Mouse (Mus musculus) MEL (cell line): ENCODE measurements around the gene Afap1l2. TPM values are rescaled to one million over a fixed set of nuclear protein-coding genes. Genes with fewer than 3 reads are reported as not detected.

Experiments
- DNase-seq: peaks from one replicate; pipeline ENCODE4 v3.0.0; 2011; ENCODE audit warnings: low read depth, low spot score
- H3K27ac ChIP-seq: 2 replicates; pipeline ENCODE4 v1.5.1; 2012; ENCODE audit warnings: low read depth, mild to moderate bottlenecking, control low read depth, low read length, moderate library complexity; ENCODE audit not compliant: control insufficient read depth
- H3K27me3 ChIP-seq, 2 experiments: fragments of 150-350 bp in 1 of 2; sonication (generic) in 1 of 2; 2 replicates each; pipeline ENCODE4 v1.6.1; 2012; ENCODE audit warnings: low read length in 2 of 2, mild to moderate bottlenecking in 2 of 2, improper control_type of control experiment in 1 of 2, moderate library complexity in 1 of 2; ENCODE audit not compliant: insufficient read depth in 2 of 2, control insufficient read depth in 1 of 2
- H3K36me3 ChIP-seq, 2 experiments: 2 replicates each; pipeline ENCODE4 v1.6.1; 2012 to 2014; ENCODE audit warnings: low read length in 2 of 2, improper control_type of control experiment in 1 of 2, inconsistent platforms in 1 of 2, mild to moderate bottlenecking in 1 of 2; ENCODE audit not compliant: insufficient read depth in 2 of 2, control insufficient read depth in 1 of 2
- H3K4me1 ChIP-seq, 2 experiments: fragments of 150-350 bp in 1 of 2; sonication (generic) in 1 of 2; 2 replicates each; pipeline ENCODE4 v1.6.1; 2012; ENCODE audit warnings: low read length in 2 of 2, improper control_type of control experiment in 1 of 2, mild to moderate bottlenecking in 1 of 2; ENCODE audit not compliant: insufficient read depth in 2 of 2, control insufficient read depth in 1 of 2
- H3K4me3 ChIP-seq, 2 experiments: fragments of 150-350 bp in 1 of 2; sonication (generic) in 1 of 2; 2 replicates each; pipeline ENCODE4 v1.5.1; 2012; ENCODE audit warnings: low read depth in 2 of 2, low read length in 2 of 2, mild to moderate bottlenecking in 2 of 2, moderate library complexity in 2 of 2, control low read depth in 1 of 2, improper control_type of control experiment in 1 of 2; ENCODE audit not compliant: control insufficient read depth in 1 of 2, insufficient read depth in 1 of 2
- H3K79me2 ChIP-seq: 2 replicates; pipeline ENCODE4 v1.6.1; 2012; ENCODE audit warnings: mild to moderate bottlenecking, low read length, moderate library complexity; ENCODE audit not compliant: control insufficient read depth, poor library complexity, insufficient read depth
- H3K9ac ChIP-seq: 2 replicates; pipeline ENCODE4 v1.6.1; 2012; ENCODE audit warnings: low read depth, mild to moderate bottlenecking, control low read depth, low read length, moderate library complexity; ENCODE audit not compliant: control insufficient read depth, poor library complexity, severe bottlenecking
- H3K9me3 ChIP-seq: fragments of 150-350 bp; sonication (generic); replicated peaks from 2 replicates; pipeline ENCODE4 v1.6.1; 2012; ENCODE audit warnings: mild to moderate bottlenecking, low read length, improper control_type of control experiment, moderate library complexity; ENCODE audit not compliant: insufficient read depth
- BHLHE40 ChIP-seq: IDR thresholded peaks from 2 replicates; pipeline ENCODE4 v1.6.1; 2012; ENCODE audit warnings: low read depth, mild to moderate bottlenecking, inconsistent platforms, low read length, improper control_type of control experiment, borderline replicate concordance
- CHD2 ChIP-seq: IDR thresholded peaks from 2 replicates; pipeline ENCODE4 v1.6.1; 2011; ENCODE audit warnings: low read length, improper control_type of control experiment
- EP300 ChIP-seq, 2 experiments: IDR thresholded peaks; 2 replicates each; pipeline ENCODE4 v1.6.1; 2011; ENCODE audit warnings: improper control_type of control experiment in 2 of 2, low read length in 2 of 2, low read depth in 1 of 2, mild to moderate bottlenecking in 1 of 2
- GABPA ChIP-seq: IDR thresholded peaks from 2 replicates; pipeline ENCODE4 v1.6.1; 2012; ENCODE audit warnings: low read depth, mild to moderate bottlenecking, inconsistent platforms, low read length, improper control_type of control experiment, moderate library complexity
- GATA1 ChIP-seq: IDR thresholded peaks from 2 replicates; pipeline ENCODE4 v1.6.1; 2011; ENCODE audit warnings: low read depth, low read length, improper control_type of control experiment
- HCFC1 ChIP-seq: IDR thresholded peaks from 2 replicates; pipeline ENCODE4 v1.6.1; 2012; ENCODE audit warnings: low read depth, mild to moderate bottlenecking, inconsistent platforms, low read length, improper control_type of control experiment, moderate library complexity
- JUND ChIP-seq: IDR thresholded peaks from 2 replicates; pipeline ENCODE4 v1.6.1; 2011; ENCODE audit warnings: low read depth, mild to moderate bottlenecking, improper control_type of control experiment, low read length
- KAT2A ChIP-seq: conservative IDR thresholded peaks from 2 replicates; pipeline ENCODE4 v1.6.1; 2012; ENCODE audit warnings: low read depth, low read length, improper control_type of control experiment, inconsistent platforms
- MYC ChIP-seq: IDR thresholded peaks from 2 replicates; pipeline ENCODE4 v1.6.1; 2011; ENCODE audit warnings: low read depth, mild to moderate bottlenecking, low read length, improper control_type of control experiment, moderate library complexity
- NELFE ChIP-seq: IDR thresholded peaks from 2 replicates; pipeline ENCODE4 v1.6.1; 2011; ENCODE audit warnings: low read depth, low read length, improper control_type of control experiment
- POLR2AphosphoS2 ChIP-seq: IDR thresholded peaks from 2 replicates; pipeline ENCODE4 v1.6.1; 2011; ENCODE audit warnings: low read length, improper control_type of control experiment
- POLR2AphosphoS5 ChIP-seq: IDR thresholded peaks from 2 replicates; pipeline ENCODE4 v1.6.1; 2012; ENCODE audit warnings: low read depth, borderline replicate concordance, mild to moderate bottlenecking, inconsistent platforms, low read length, moderate library complexity, mixed read lengths
- SIN3A ChIP-seq: IDR thresholded peaks from 2 replicates; pipeline ENCODE4 v1.6.1; 2012; ENCODE audit warnings: low read length, improper control_type of control experiment, inconsistent platforms
- SMC3 ChIP-seq: IDR thresholded peaks from 2 replicates; pipeline ENCODE4 v1.6.1; 2011; ENCODE audit warnings: low read depth, low read length, improper control_type of control experiment
- TAL1 ChIP-seq: IDR thresholded peaks from 2 replicates; pipeline ENCODE4 v1.6.1; 2012; ENCODE audit warnings: mild to moderate bottlenecking, inconsistent platforms, low read length, moderate library complexity, mixed read lengths
- TCF12 ChIP-seq: IDR thresholded peaks from 2 replicates; pipeline ENCODE4 v1.6.1; 2014; ENCODE audit warnings: low read depth, mild to moderate bottlenecking, inconsistent platforms, low read length, improper control_type of control experiment, moderate library complexity
- ZMIZ1 ChIP-seq: IDR thresholded peaks from 2 replicates; pipeline ENCODE4 v1.6.1; 2012; ENCODE audit warnings: low read depth, mild to moderate bottlenecking, inconsistent platforms, low read length, improper control_type of control experiment, moderate library complexity
- ZNF384 ChIP-seq: IDR thresholded peaks from 2 replicates; pipeline ENCODE4 v1.6.1; 2012; ENCODE audit warnings: low read depth, mild to moderate bottlenecking, inconsistent platforms, low read length, improper control_type of control experiment
- polyA plus RNA-seq, 2 experiments: library from polyadenylated mRNA; stranded (reverse) in 1 of 2; unstranded in 1 of 2; fragments of >175 nt in 1 of 2; fragments of >200 nt in 1 of 2; gene quantifications; 2 replicates each; pipeline versions ENCODE4 v1.2.1 to v1.2.4; 2012; ENCODE audit warnings: low replicate concordance in 2 of 2, low read depth in 1 of 2; ENCODE audit not compliant: insufficient read length in 2 of 2, insufficient read depth in 1 of 2, missing spikeins in 1 of 2
- total RNA-seq: library from RNA; depleted of rRNA; stranded (reverse); fragments of 300-350 nt; gene quantifications from 2 replicates; pipeline ENCODE4 v1.2.3, GENCODE M21; 2012

The Afap1l2 gene
- total and polyA plus RNA-seq, 3 experiments = not detected

- no peak for TF ChIP-seq CHD2
- TF ChIP-seq GATA1 = no peak
- TF ChIP-seq JUND = no peak
- no peak for TF ChIP-seq SIN3A
- TF ChIP-seq ZMIZ1 = no peak
- TF ChIP-seq EP300 (IDR thresholded peaks at IDR 0.05; ENCODE audit: low read depth in 1 of 2, low read length in 2 of 2) = no peak
- no peak for TF ChIP-seq HCFC1
- no peak for TF ChIP-seq BHLHE40
- no peak for TF ChIP-seq POLR2AphosphoS2
- no peak for TF ChIP-seq SMC3
- no peak for TF ChIP-seq GABPA
- H3K9me3 ChIP-seq = no peaks in the 10 kb centered on the region
- H3K4me3 ChIP-seq = no peak overlapping the region
- no peaks in the 10 kb centered on the region for H3K36me3 ChIP-seq
- H3K27me3 ChIP-seq = no peaks in the 10 kb centered on the region; a peak in 1 of 4 replicates
- no peak overlapping the region for H3K27ac ChIP-seq
- no peak for DNase-seq
- H3K9ac ChIP-seq = no peak overlapping the region
- no peaks in the 10 kb centered on the region for H3K4me1 ChIP-seq
- no peaks in the 10 kb centered on the region for H3K79me2 ChIP-seq
Observed at GRCm38 (mm10) chr19:57005062-57005461, 3.0 kb downstream of the Afap1l2 start.

GRCm38 (mm10) chr19:57003460-57003810 lies 4.6 kb downstream of the Afap1l2 start:
- Histone ChIP-seq H3K27ac (no peak overlapping the region), H3K79me2 (no peaks in the 10 kb centered on the region), H3K4me3 (no peak overlapping the region), H3K4me1 (no peaks in the 10 kb centered on the region), H3K9me3 (no peaks in the 10 kb centered on the region), H3K9ac (no peak overlapping the region), H3K36me3 (no peaks in the 10 kb centered on the region), H3K27me3 (no peaks in the 10 kb centered on the region; a peak in 1 of 4 replicates)
- TF ChIP-seq POLR2AphosphoS5 = no peak
- no peak for TF ChIP-seq NELFE
- no peak for TF ChIP-seq ZNF384
- no peak for TF ChIP-seq MYC
- TF ChIP-seq TCF12 = no peak
- no peak for TF ChIP-seq KAT2A
- no peak for TF ChIP-seq TAL1
- TF ChIP-seq POLR2AphosphoS2 = no peak
- no peak for DNase-seq
